Mouse (Mus musculus): Measurements from ENCODE around the gene Ttc7b. TPM values are rescaled to one million over a fixed set of nuclear protein-coding genes. Genes with fewer than 3 reads are reported as not detected.

Gene Ttc7b
- 10 to 100 TPM in 1 of 2 experiments, 1 to 10 TPM in 1; 1.9 to 13.5 TPM for polyA plus RNA-seq (2012; fragmentation: generic; extraction: Trizol)

GRCm38 (mm10) chr12:100520794-100521186, at the start of gene Ttc7b:
TSS of gene Ttc7b (minus strand) at chr12:100520826.

Other genes with a start within 250 kb of the Ttc7b start
- gene Rps6ka5, start 206.2 kb upstream of the Ttc7b start, polyA plus RNA-seq (2012; fragmentation: generic; extraction: Trizol): under 1 TPM; 0.08 to 0.85 TPM

Data from C3H10T1/2 (cell line).